Mouse (Mus musculus): ENCODE data around the gene Diras1.

DNA sequence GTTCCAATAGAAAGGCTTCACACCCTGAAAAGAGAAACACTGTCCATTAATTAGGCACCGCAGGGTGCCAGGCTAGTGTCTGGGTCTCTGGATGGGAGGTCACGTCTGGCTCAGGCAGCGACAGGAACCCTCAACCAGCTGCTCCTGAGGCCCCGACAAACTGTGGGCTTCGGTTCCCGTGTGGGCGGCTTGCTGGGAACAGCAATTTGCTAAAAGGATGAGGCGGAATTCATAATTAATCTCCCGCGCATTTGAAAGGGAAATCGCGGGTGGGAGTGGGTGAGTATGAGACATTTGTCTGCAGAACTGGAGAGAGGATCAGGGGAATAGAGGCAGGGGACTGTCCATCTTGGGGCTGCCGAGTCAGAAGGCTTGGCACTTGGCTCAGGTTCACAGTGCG, 27.4 kb downstream of the Diras1 start:
- TF ChIP-seq CTCF (IDR thresholded peaks at IDR 0.05; ENCODE audit: borderline replicate concordance, insufficient read depth, low read length), result no peak
- TF ChIP-seq POLR2A (IDR thresholded peaks at IDR 0.05; ENCODE audit: low read depth, low read length), result no peak
